Mouse (Mus musculus): ENCODE results near the gene Map7d1. TPM values are rescaled to one million over a fixed set of nuclear protein-coding genes. Genes with fewer than 3 reads are reported as not detected.

Gene Map7d1
- polyA plus RNA-seq, 1 experiment = 283 TPM

- TF ChIP-seq POLR2A (IDR thresholded peaks at IDR 0.05; ENCODE audit: borderline replicate concordance, insufficient read depth, low read length) = no peak
- under 1% methylated on average over 50 of the region's 50 CpGs for WGBS
- Histone ChIP-seq H3K4me1 (ENCODE audit: control insufficient read depth, insufficient read depth, low read length) (peaks cover 44% of the 10 kb centered on the region), H3K27ac (ENCODE audit: insufficient read depth, low read length) (peak overlapping the region; percentile 100), H3K4me3 (replicated peaks; ENCODE audit: insufficient read depth, low read depth, low read length) (peak overlapping the region; percentile 97), H3K27me3 (ENCODE audit: control insufficient read depth, insufficient read depth, low read length) (no peaks in the 10 kb centered on the region)
- DNase-seq = peak; percentile 52 to 59
These were observed 786 bp downstream of the Map7d1 start for GRCm38 (mm10) chr4:126255113-126256001.

GRCm38 (mm10) chr4:126254315-126255112 lies 1.6 kb downstream of the Map7d1 start:
- peak overlapping the region; percentile 100 for H3K27ac ChIP-seq (ENCODE audit: insufficient read depth, low read length)
- WGBS = under 1% methylated on average over 9 of the region's 9 CpGs
- H3K4me3 ChIP-seq (replicated peaks; ENCODE audit: insufficient read depth, low read depth, low read length) = peak overlapping the region; percentile 97
- H3K27me3 ChIP-seq (ENCODE audit: control insufficient read depth, insufficient read depth, low read length) = no peaks in the 10 kb centered on the region
- H3K4me1 ChIP-seq (ENCODE audit: control insufficient read depth, insufficient read depth, low read length) = peaks cover 47% of the 10 kb centered on the region
- TF ChIP-seq CTCF (IDR thresholded peaks at IDR 0.05; ENCODE audit: borderline replicate concordance, insufficient read depth, low read depth, low read length) (no peak), POLR2A (IDR thresholded peaks at IDR 0.05; ENCODE audit: borderline replicate concordance, insufficient read depth, low read length) (peak; percentile 13; the same call in 1 of the 2 replicates)
- peak; percentile 74 to 80 for DNase-seq

- peaks cover 42% of the 10 kb centered on the region for H3K4me1 ChIP-seq (ENCODE audit: control insufficient read depth, insufficient read depth, low read length)
- H3K27ac ChIP-seq (ENCODE audit: insufficient read depth, low read length) = peak overlapping the region; percentile 100; the same call in 1 of the 2 replicates
- TF ChIP-seq POLR2A (IDR thresholded peaks at IDR 0.05; ENCODE audit: borderline replicate concordance, insufficient read depth, low read length) = no peak
- TF ChIP-seq CTCF (IDR thresholded peaks at IDR 0.05; ENCODE audit: borderline replicate concordance, insufficient read depth, low read depth, low read length) = no peak
- peak overlapping the region; percentile 97 for H3K4me3 ChIP-seq (replicated peaks; ENCODE audit: insufficient read depth, low read depth, low read length)
- 26% methylated on average over 14 of the region's 14 CpGs for WGBS
- DNase-seq = peak in 1 of 2 experiments; percentile 37
- no peaks in the 10 kb centered on the region for H3K27me3 ChIP-seq (ENCODE audit: control insufficient read depth, insufficient read depth, low read length)
These were observed 2.4 kb downstream of the Map7d1 start for GRCm38 (mm10) chr4:126253637-126254272.

- peak overlapping the region; percentile 41 for H3K27ac ChIP-seq (ENCODE audit: insufficient read depth, low read length)
- no peak for TF ChIP-seq CTCF (IDR thresholded peaks at IDR 0.05; ENCODE audit: borderline replicate concordance, insufficient read depth, low read depth, low read length)
- TF ChIP-seq POLR2A (IDR thresholded peaks at IDR 0.05; ENCODE audit: borderline replicate concordance, insufficient read depth, low read length) = no peak
- no peak for DNase-seq
- H3K4me1 ChIP-seq (ENCODE audit: control insufficient read depth, insufficient read depth, low read length) = peaks cover 51% of the 10 kb centered on the region
- WGBS = 19% methylated on average over 17 of the region's 17 CpGs
- H3K4me3 ChIP-seq (replicated peaks; ENCODE audit: insufficient read depth, low read depth, low read length) = peak overlapping the region; percentile 26
- no peaks in the 10 kb centered on the region for H3K27me3 ChIP-seq (ENCODE audit: control insufficient read depth, insufficient read depth, low read length)
These were observed 3.5 kb downstream of the Map7d1 start for GRCm38 (mm10) chr4:126252411-126253237.

GRCm38 (mm10) chr4:126251655-126252254 lies 4.4 kb downstream of the Map7d1 start:
- H3K27ac ChIP-seq (ENCODE audit: insufficient read depth, low read length) = peak overlapping the region; percentile 41
- TF ChIP-seq POLR2A (IDR thresholded peaks at IDR 0.05; ENCODE audit: borderline replicate concordance, insufficient read depth, low read length) (no peak), CTCF (IDR thresholded peaks at IDR 0.05; ENCODE audit: borderline replicate concordance, insufficient read depth, low read depth, low read length) (no peak)
- DNase-seq = no peak
- no peaks in the 10 kb centered on the region for H3K27me3 ChIP-seq (ENCODE audit: control insufficient read depth, insufficient read depth, low read length)
- H3K4me1 ChIP-seq (ENCODE audit: control insufficient read depth, insufficient read depth, low read length) = peaks cover 50% of the 10 kb centered on the region
- peak overlapping the region; percentile 12 for H3K4me3 ChIP-seq (replicated peaks; ENCODE audit: insufficient read depth, low read depth, low read length)
- WGBS = 19% methylated on average over 11 of the region's 11 CpGs

- 24% methylated on average over 4 of the region's 4 CpGs for WGBS
- Histone ChIP-seq H3K4me1 (ENCODE audit: control insufficient read depth, insufficient read depth, low read length) (peaks cover 56% of the 10 kb centered on the region), H3K4me3 (replicated peaks; ENCODE audit: insufficient read depth, low read depth, low read length) (no peak overlapping the region), H3K27ac (ENCODE audit: insufficient read depth, low read length) (peak overlapping the region; percentile 41), H3K27me3 (ENCODE audit: control insufficient read depth, insufficient read depth, low read length) (no peaks in the 10 kb centered on the region)
- DNase-seq = no peak
- TF ChIP-seq CTCF (IDR thresholded peaks at IDR 0.05; ENCODE audit: borderline replicate concordance, insufficient read depth, low read depth, low read length) = no peak
- TF ChIP-seq POLR2A (IDR thresholded peaks at IDR 0.05; ENCODE audit: borderline replicate concordance, insufficient read depth, low read length) = no peak
These were observed 5.5 kb downstream of the Map7d1 start for GRCm38 (mm10) chr4:126250659-126251058.

All from cerebellum, adult 2 months (tissue).